Mouse (Mus musculus) brain, embryonic 14.5 days (tissue): ENCODE measurements at regions not wholly inside any gene's neighbourhood (a gene's known extent, or its start where the extent isn't known, plus 50 kb on each side); places are given as distances from the start of the nearest gene placed in this dataset.

Source experiments
- CTCF ChIP-seq: fragments of 200-500 bp; IDR thresholded peaks from 2 replicates; pipeline ENCODE4 v1.5.1; 2012; ENCODE audit warnings: inconsistent platforms, mild to moderate bottlenecking, moderate library complexity, borderline replicate concordance; ENCODE audit not compliant: insufficient read depth, insufficient read length; ENCODE audit errors: extremely low read depth
- POLR2A ChIP-seq: fragments of 200-500 bp; IDR thresholded peaks from 2 replicates; pipeline ENCODE4 v1.6.1; 2012; ENCODE audit warnings: mild to moderate bottlenecking, inconsistent platforms, borderline replicate concordance; ENCODE audit not compliant: poor library complexity, insufficient read depth, insufficient read length, severe bottlenecking; ENCODE audit errors: extremely low read depth

- TF ChIP-seq CTCF, result no peak
- no peak for TF ChIP-seq POLR2A
Measured at GRCm38 (mm10) chr7:133457436-133458324, 144.3 kb downstream of the Tex36 start.
